Mouse (Mus musculus) heart, adult 10 weeks (tissue): ENCODE measurements around the gene Nkap. TPM values are rescaled to one million over a fixed set of nuclear protein-coding genes. Genes with fewer than 3 reads are reported as not detected.

Experiments used
- polyA plus RNA-seq: library from polyadenylated mRNA; stranded (reverse); fragments of 350-450 nt; fragmentation: Illumina TruSeq; extraction: RNeasy Lipid Tissue Mini Kit (QIAGEN cat#74804); gene quantifications from one replicate; pipeline ENCODE4 v1.2.3, GENCODE M21; 2014; ENCODE audit warnings: low read depth, low replicate concordance

The Nkap gene
- 7.0 TPM for polyA plus RNA-seq

DNA sequence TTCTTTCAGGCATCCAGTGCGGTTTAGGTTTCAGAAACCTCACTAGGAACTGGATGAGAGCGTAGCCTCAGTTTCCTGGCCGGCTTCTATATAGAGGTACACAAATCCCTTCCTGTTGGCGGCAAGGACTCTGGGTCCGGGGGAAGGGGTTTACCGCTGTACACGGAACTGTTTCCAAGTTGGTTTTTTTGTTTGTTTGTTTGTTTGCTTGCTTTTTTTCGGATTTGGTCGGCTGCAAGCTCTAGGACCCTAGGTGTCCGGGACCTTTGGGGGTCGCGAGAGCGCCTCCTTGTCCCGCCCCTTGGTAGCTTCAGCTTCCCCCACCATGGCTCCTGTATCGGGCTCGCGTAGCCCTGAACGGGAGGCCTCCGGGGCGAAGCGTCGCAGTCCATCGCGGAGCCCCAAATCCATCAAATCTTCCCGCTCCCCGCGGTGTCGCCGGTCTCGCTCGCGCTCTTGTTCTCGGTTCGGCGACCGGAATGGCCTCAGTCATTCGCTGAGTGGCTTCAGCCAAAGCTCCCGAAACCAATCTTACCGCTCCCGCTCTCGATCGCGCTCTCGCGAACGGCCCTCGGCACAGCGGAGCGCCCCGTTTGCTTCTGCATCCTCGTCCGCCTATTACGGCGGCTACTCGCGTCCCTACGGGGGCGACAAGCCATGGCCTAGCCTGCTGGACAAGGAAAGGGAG is at the start of gene Nkap:
Gene Nkap, plus strand, starts transcription at position 125 of the 688 bp plus-strand sequence.

DNA sequence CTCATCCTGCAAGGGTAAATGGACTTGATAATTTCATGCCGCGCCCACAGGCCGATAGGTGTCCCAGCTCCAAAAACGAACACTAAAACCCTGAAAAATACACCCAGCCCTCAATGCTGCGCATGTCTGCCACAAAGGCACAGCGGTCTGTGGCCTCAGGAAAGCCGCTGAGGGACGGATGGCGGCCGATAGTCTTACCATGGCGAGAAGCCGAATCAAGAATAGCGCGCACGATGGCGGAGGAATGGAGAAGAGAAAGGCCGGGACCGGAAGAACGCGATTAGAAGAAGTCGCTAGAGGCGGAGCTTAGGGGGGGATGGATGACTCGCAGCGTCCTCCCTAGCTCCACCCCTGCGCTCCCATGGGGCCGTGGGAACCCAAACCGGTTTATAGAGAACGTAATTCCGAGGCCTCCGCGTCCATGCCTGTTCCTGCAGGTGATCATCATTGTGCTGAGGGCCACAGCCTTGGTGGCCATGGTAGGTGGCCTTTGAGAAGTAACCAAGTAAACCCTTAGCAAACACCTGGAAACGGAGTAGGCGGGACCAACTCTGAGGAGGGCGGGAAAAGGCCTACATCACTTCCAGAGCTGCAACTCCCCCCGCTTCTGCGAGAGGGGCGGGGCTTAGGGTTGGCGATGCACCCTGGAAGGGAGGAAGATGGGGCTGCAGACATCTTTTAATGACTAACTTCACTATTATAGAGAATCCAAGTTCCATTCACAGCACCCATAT is 41.5 kb upstream of the Nkap start, which contains the start of gene Rpl39:
Gene Rpl39, minus strand, starts transcription at position 476 of the 734 bp plus-strand sequence.

DNA sequence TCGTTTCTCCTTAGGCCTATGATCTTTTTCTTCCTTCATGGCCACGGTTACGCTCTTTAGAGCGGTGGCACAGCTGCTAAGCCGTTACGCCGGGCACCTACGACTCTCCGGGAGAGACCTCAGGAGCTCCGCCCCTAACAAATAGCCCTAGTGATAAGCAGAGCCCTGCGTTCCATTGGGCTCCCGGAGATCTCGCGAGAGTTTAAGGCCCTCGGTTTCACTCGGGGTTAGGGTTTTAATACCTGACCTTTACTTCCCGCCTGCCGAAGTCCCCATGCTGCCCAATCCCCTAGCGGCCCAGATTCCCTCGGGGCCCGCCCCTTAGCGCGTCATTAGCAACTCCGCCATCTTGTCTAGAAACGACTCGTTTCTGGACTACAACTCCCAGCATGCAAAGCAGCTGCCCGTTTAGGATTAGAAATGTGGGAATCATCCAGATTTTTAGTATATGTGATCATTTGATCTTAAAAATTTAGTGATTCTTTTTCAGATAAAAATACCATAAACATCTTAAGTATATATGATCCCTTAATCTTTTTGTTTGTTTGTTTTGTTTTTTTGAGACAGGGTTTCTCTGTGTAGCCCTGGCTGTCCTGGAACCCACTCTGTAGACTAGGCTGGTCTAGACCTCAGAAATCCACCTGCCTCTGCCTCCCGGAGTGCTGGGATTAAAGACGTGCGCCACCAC is 16.3 kb upstream of the Nkap start, which contains the start of gene Upf3b:
Gene Upf3b, minus strand, starts transcription at position 130 of the 688 bp plus-strand sequence.

DNA sequence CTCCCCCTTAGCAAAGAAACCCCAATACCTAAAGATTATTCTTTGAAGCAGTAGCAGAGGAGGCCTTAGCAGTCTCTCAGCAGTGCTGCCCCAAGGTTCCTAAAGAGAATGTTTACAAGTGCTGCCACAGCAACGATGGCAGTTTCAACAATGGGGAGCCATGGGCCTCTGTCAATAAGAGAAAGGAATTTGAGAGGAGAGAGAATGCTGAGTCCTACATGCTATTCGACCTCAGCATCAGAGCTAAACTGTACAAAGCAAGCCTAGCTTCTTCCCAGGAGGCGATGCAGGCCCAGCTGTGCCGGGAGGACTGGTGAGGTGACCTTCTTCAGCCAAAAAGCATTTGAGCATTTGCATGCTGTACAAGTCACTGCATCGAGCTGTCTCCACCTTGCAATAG is 42.1 kb downstream of the Nkap start, which contains the start of gene Akap14:
Gene Akap14, minus strand, starts transcription at position 101 of the 400 bp plus-strand sequence.

DNA sequence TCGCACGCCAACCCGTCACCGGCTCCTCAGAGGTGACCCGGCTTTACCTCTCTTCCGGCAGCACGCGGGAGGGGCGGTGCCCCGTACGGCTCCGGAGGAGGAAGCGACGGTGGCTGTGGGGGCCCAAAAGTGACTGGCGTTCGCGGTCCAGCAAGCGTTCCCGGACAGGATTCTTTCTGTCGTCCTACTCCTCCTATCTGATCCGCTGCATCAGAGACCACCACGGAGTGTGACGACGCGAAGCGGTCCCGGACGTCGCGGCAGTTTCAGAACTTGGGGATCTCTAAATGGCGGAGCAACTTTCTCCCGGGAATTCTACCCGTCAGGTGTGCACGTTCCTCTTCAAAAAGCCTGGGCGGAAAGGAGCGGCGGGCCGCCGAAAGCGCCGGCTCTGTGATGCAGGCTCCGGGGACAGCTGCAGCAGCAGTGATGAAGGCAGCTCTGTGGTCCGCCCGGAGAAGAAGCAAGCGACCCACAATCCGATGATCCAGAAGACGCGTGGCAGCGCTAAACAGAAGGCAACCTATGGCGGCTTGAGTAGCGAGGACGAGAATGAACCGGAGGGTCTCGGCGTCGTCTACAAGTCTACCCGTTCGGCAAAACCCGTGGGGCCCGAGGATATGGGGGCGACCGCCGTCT is 64.6 kb downstream of the Nkap start, which contains the start of the genes Ndufa1 and Rnf113a1:
Gene Ndufa1, minus strand, starts transcription at position 59 of the 639 bp plus-strand sequence.
Gene Rnf113a1, plus strand, starts transcription at position 141 of the 639 bp plus-strand sequence.

Other genes with a start within 250 kb of the Nkap start
- 3.1 TPM for gene Nkrf, start 223.9 kb upstream of the Nkap start, polyA plus RNA-seq
- 6.0 TPM for gene Sept6, start 135.0 kb upstream of the Nkap start, polyA plus RNA-seq
- gene Sowahd, start 78.0 kb upstream of the Nkap start, polyA plus RNA-seq = not detected
- 275 TPM for gene Rpl39, start 41.4 kb upstream of the Nkap start, polyA plus RNA-seq
- gene Upf3b, start 16.5 kb upstream of the Nkap start, polyA plus RNA-seq = 19.8 TPM
- not detected for gene Akap14, start 42.0 kb downstream of the Nkap start, polyA plus RNA-seq
- gene Ndufa1, start 64.4 kb downstream of the Nkap start, polyA plus RNA-seq = 1,300 TPM
- 3.8 TPM for gene Rnf113a1, start 64.5 kb downstream of the Nkap start, polyA plus RNA-seq
- gene Gm9, start 84.2 kb downstream of the Nkap start, polyA plus RNA-seq = not detected
- not detected for gene Rhox1, start 95.5 kb downstream of the Nkap start, polyA plus RNA-seq
- not detected for gene Rhox2a, start 118.2 kb downstream of the Nkap start, polyA plus RNA-seq
- not detected for gene Rhox3a, start 123.1 kb downstream of the Nkap start, polyA plus RNA-seq
- gene Rhox4a, start 138.5 kb downstream of the Nkap start, polyA plus RNA-seq = not detected